Mouse (Mus musculus): ENCODE data around the gene Arf3. TPM values are rescaled to one million over a fixed set of nuclear protein-coding genes. Genes with fewer than 3 reads are reported as not detected.
A peak's percentile ranks its signal among the peaks of the same experiment; 100 is the strongest.
"Not testable (repeated sequence)": the region's sequence is repeated elsewhere in the genome, so short reads cannot be mapped to it uniquely, and the experiment has no call there.

Gene Arf3
- total RNA-seq (2014; rRNA removed) (10.5 and 14.0 TPM in 2 replicates), polyA plus RNA-seq (2012; rRNA removed) (41.3 and 43.0 TPM in 2 replicates)

DNA sequence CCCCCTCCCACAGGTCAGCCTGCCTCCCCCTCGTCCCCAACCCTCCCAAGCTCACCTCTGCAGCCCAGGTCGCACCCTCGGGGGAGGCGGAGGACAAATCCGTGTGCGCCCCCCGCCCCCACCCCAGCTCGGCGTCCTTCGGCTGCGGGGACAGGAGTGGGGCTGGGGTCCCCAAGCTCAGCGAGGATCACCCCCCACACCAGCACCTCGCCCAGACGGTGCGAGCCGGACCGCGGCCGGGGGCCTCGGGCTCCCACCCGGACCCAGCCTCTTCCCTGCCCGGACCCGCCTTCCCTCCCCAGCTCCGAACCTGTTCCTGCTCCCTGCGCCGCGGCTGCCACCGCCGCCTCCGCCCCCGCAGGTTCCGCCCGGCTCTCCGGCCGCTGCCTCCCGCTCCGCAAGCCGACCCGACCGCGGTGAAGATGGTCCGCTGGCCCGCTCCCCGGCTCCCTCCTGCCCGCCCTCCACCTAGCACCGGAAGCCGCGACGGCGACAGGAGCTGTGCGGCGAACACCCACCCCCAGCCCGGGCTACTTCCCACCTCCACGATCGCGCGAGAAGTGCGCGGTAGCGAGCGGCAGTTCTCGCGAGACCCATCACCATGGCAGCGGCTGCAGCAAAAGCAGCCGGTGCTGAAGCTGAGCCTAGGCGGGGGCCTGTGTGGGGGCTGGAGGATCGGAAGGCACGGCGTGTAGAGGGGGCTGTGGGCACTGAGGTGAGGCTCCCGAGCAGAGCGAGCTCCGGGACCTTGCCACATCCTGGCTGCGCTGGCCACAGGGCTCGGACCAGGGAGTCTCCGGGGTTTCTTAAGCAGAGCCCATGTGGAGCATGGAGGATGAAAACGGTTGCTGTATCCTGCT lies at the start of gene Arf3:
Arf3 (minus strand) TSS at position 545 of the 860 bp plus-strand sequence.
- peak; percentile 68 for DNase-seq (ENCODE audit: extremely low read depth, low read depth, low spot score)
- peaks cover 3% of the 10 kb centered on the region for H3K4me1 ChIP-seq (ENCODE audit: control insufficient read depth, insufficient read depth, low read length)
- peak within 1 kb of the TSS; percentile 94 for H3K4me3 ChIP-seq (ENCODE audit: insufficient read depth, low read depth, low read length)
- H3K79me2 ChIP-seq (ENCODE audit: control insufficient read depth, insufficient read depth, low read length) = peaks cover 28% of the 10 kb centered on the region
- 1% methylated on average over 66 of the region's 76 CpGs for WGBS
- peak; percentile 86 for TF ChIP-seq POLR2A (IDR thresholded peaks at IDR 0.05; ENCODE audit: extremely low read depth, insufficient read depth, low read length)
- TF ChIP-seq CTCF (IDR thresholded peaks at IDR 0.05; ENCODE audit: low read depth, low read length) = no peak
- H3K9ac ChIP-seq (ENCODE audit: low read depth, low read length) = peak within 1 kb of the TSS; percentile 96
- no peaks in the 10 kb centered on the region for H3K27me3 ChIP-seq (ENCODE audit: control insufficient read depth, insufficient read depth, low read length)
- no peaks in the 10 kb centered on the region for H3K36me3 ChIP-seq (ENCODE audit: control insufficient read depth, insufficient read depth, low read length)
- H3K27ac ChIP-seq (replicated peaks; ENCODE audit: insufficient read depth, low read depth, low read length) = peak within 1 kb of the TSS; percentile 54

DNA sequence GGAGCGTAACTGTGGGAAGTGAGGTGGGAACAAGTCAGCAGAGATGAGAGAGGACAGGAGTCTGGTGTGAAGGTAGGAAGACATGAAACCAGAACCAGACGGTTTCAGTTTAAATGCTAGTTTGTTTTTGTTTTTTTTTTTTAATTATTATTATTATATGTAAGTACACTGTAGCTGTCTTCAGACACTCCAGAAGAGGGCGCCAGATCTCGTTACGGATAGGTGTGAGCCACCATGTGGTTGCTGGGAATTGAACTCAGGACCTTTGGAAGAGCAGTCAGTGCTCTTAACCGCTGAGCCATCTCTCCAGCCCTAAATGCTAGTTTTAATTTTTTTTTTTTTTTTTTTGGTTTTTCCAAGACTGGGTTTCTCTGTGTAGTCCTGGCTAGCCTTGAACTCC lies 47.2 kb upstream of the Arf3 start:
- whole genome bisulfite sequencing = 84% methylated on average over 6 of the region's 6 CpGs
- not testable (repeated sequence) for H3K4me1 ChIP-seq (ENCODE audit: control insufficient read depth, insufficient read depth, low read length); H3K4me3 ChIP-seq (ENCODE audit: insufficient read depth, low read depth, low read length); H3K27ac ChIP-seq (replicated peaks; ENCODE audit: insufficient read depth, low read depth, low read length); H3K79me2 ChIP-seq (ENCODE audit: control insufficient read depth, insufficient read depth, low read length); DNase-seq (ENCODE audit: extremely low read depth, low read depth, low spot score); H3K9ac ChIP-seq (ENCODE audit: low read depth, low read length)
- peaks cover 16% of the 10 kb centered on the region for H3K36me3 ChIP-seq (ENCODE audit: control insufficient read depth, insufficient read depth, low read length)
- peaks cover 25% of the 10 kb centered on the region for H3K27me3 ChIP-seq (ENCODE audit: control insufficient read depth, insufficient read depth, low read length)

DNA sequence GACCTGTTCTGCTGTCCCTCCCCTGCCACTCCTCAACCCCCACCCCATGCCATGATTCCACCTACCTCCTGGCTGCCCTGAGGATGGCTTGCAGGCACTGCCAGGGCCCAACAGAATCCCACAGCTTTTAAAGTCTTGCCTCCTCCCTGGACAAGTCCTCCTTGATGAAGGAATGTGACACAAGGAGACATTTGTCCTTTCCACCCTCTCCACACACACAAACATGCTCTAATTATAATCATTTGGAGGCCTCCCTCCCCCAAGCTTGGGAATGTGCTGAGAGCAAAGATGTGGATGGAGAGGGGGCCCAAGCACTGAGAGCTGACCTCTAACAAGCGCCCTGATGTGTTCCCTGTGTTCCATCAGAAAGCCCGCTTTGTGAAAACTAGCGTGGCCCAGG lies 46.4 kb upstream of the Arf3 start, which contains the start of gene Ddn:
Ddn (minus strand) TSS at position 101 of the 400 bp plus-strand sequence.
- Histone ChIP-seq H3K36me3 (ENCODE audit: control insufficient read depth, insufficient read depth, low read length) (peaks cover 11% of the 10 kb centered on the region), H3K79me2 (ENCODE audit: control insufficient read depth, insufficient read depth, low read length) (no peaks in the 10 kb centered on the region), H3K27ac (replicated peaks; ENCODE audit: insufficient read depth, low read depth, low read length) (no peak within 1 kb of the TSS), H3K4me3 (ENCODE audit: insufficient read depth, low read depth, low read length) (no peak within 1 kb of the TSS), H3K4me1 (ENCODE audit: control insufficient read depth, insufficient read depth, low read length) (peaks cover 2% of the 10 kb centered on the region; the same call in 1 of the 2 replicates), H3K9ac (ENCODE audit: low read depth, low read length) (no peak within 1 kb of the TSS), H3K27me3 (ENCODE audit: control insufficient read depth, insufficient read depth, low read length) (peaks cover 29% of the 10 kb centered on the region)
- TF ChIP-seq CTCF (IDR thresholded peaks at IDR 0.05; ENCODE audit: low read depth, low read length) (no peak), POLR2A (IDR thresholded peaks at IDR 0.05; ENCODE audit: extremely low read depth, insufficient read depth, low read length) (no peak)
- no peak for DNase-seq (ENCODE audit: extremely low read depth, low read depth, low spot score)
- WGBS = 80% methylated on average over 3 of the region's 3 CpGs

DNA sequence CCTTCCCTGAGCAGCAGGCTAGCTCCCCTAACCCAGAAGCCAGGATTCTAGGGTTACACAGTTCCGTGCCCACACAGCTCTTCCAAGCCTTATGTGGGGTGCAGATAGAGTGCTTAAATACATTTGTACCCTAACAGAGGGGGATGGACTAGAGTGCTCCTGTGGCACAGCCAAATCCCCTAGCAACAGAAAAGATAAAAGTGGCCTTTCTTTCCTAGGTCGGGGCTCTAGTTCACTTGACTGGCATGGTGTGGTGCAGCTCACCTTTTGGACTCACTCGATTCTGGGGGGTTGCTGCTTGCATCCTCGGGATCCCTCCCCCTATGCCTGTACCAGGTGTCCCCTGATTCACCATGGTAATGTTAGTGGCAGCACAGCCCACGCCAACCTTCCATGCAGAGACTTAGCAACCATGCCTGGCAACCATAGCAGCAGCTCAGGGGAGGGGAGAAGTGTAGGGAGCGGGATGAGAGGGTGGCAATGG lies 45.7 kb upstream of the Arf3 start:
- peaks cover 29% of the 10 kb centered on the region for H3K27me3 ChIP-seq (ENCODE audit: control insufficient read depth, insufficient read depth, low read length)
- TF ChIP-seq POLR2A (IDR thresholded peaks at IDR 0.05; ENCODE audit: extremely low read depth, insufficient read depth, low read length) = no peak
- no peak for TF ChIP-seq CTCF (IDR thresholded peaks at IDR 0.05; ENCODE audit: low read depth, low read length)

DNA sequence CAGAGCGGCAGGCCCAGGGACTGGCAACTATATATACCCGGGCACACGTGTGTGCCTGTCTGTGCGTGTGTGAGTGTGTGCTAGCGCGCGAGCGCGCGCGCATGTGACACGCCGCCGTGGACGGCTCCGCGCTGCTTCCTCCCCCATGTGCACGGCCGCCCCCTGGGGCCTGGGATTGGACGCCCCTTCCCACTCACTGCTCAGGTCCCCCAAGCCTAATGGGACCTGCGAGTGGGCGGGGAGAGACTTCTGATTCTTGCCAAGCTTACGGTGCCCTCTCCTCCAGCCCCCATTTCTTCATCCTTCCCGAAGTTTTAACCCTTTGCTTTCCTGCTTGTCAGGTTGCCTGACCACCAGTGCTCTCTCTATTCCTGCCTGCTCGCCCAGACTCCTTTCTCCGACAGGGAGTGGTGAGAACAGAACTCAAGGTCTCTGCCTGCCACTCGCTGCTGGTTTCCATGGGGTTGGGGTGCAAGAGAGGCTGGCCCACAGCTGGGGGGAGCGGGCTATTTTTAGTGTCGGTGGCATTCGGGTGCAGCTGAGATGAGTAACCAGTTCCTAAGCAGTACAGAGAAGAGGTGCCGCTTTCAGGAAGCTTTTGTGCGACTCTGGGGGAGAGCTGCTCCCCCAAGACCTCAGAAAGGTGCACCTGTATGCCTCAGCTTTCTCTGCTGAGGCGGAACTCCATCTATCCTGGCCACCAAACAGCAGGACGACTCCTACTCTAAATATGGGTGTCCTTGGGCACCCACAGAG lies 45.1 kb upstream of the Arf3 start:
- peaks cover 2% of the 10 kb centered on the region; the same call in 1 of the 2 replicates for H3K4me1 ChIP-seq (ENCODE audit: control insufficient read depth, insufficient read depth, low read length)
- DNase-seq (ENCODE audit: extremely low read depth, low read depth, low spot score) = no peak
- no peak overlapping the region for H3K9ac ChIP-seq (ENCODE audit: low read depth, low read length)
- no peak overlapping the region for H3K27ac ChIP-seq (replicated peaks; ENCODE audit: insufficient read depth, low read depth, low read length)
- H3K36me3 ChIP-seq (ENCODE audit: control insufficient read depth, insufficient read depth, low read length) = peaks cover 4% of the 10 kb centered on the region; the same call in 1 of the 2 replicates
- H3K27me3 ChIP-seq (ENCODE audit: control insufficient read depth, insufficient read depth, low read length) = peaks cover 29% of the 10 kb centered on the region
- 5% methylated on average over 34 of the region's 34 CpGs for WGBS
- H3K4me3 ChIP-seq (ENCODE audit: insufficient read depth, low read depth, low read length) = peak overlapping the region; percentile 10; the same call in 1 of the 2 replicates
- H3K79me2 ChIP-seq (ENCODE audit: control insufficient read depth, insufficient read depth, low read length) = no peaks in the 10 kb centered on the region
- TF ChIP-seq POLR2A (IDR thresholded peaks at IDR 0.05; ENCODE audit: extremely low read depth, insufficient read depth, low read length) (no peak), CTCF (IDR thresholded peaks at IDR 0.05; ENCODE audit: low read depth, low read length) (no peak)

More for the DNA sequence above, 45.7 kb upstream of the Arf3 start:
- Histone ChIP-seq H3K36me3 (ENCODE audit: control insufficient read depth, insufficient read depth, low read length) (peaks cover 6% of the 10 kb centered on the region; the same call in 1 of the 2 replicates), H3K27ac (replicated peaks; ENCODE audit: insufficient read depth, low read depth, low read length) (no peak overlapping the region), H3K4me1 (ENCODE audit: control insufficient read depth, insufficient read depth, low read length) (peaks cover 2% of the 10 kb centered on the region; the same call in 1 of the 2 replicates), H3K9ac (ENCODE audit: low read depth, low read length) (no peak overlapping the region), H3K79me2 (ENCODE audit: control insufficient read depth, insufficient read depth, low read length) (no peaks in the 10 kb centered on the region), H3K4me3 (ENCODE audit: insufficient read depth, low read depth, low read length) (no peak overlapping the region)
- DNase-seq (ENCODE audit: extremely low read depth, low read depth, low spot score) = no peak
- WGBS = 28% methylated on average over 6 of the region's 6 CpGs

All from liver, adult 2 months (tissue).